Comparison of ENCODE assay signal across 22 mouse cellular contexts in genomic region chr17:35727471-35728205, GRCm38 (mm10). TPM values are rescaled to one million over a fixed set of nuclear protein-coding genes. Genes with fewer than 3 reads are reported as not detected.
DNase-seq lines count a peak whose midpoint lies in the region; ATAC-seq and TF ChIP-seq lines count a peak whose summit lies in the region.
"Had no signal": no experiment of that assay in that cellular context is flagged by ENCODE, and none has a peak within 500 bp of the region (broad histone marks: within the 10 kb centered on the region; RNA-seq: fewer than 3 reads in every experiment).

No protein-coding gene starts in this region.

- peaks cover 4% of the 10 kb centered on the region; the same call in 1 of the 2 replicates for H3K27me3 ChIP-seq in forebrain, embryonic 13.5 days
- no peaks in the 10 kb centered on the region for H3K27me3 ChIP-seq in forebrain, embryonic 15.5 days
- no peaks in the 10 kb centered on the region; the same call in 1 of the 2 replicates for H3K27me3 ChIP-seq in spleen, adult 2 months (ENCODE audit: control insufficient read depth, insufficient read depth, low read length)
- H3K27me3 ChIP-seq in midbrain, embryonic 15.5 days (replicated peaks) = peaks cover 6% of the 10 kb centered on the region; the same call in 1 of the 2 replicates

- no peak overlapping the region for H3K4me2 ChIP-seq in forebrain, embryonic 13.5 days
- no peak overlapping the region for H3K4me2 ChIP-seq in forebrain, embryonic 15.5 days (replicated peaks)
- no peak overlapping the region for H3K4me2 ChIP-seq in midbrain, embryonic 15.5 days
- H3K4me2 ChIP-seq: embryonic facial prominence, embryonic 13.5 days; forebrain, embryonic 12.5 days; hindbrain, embryonic 13.5 days had no signal

- no peak for TF ChIP-seq POLR2A in spleen, adult 2 months (IDR thresholded peaks at IDR 0.05; ENCODE audit: low read depth, low read length)

- no peaks in the 10 kb centered on the region for H3K9me3 ChIP-seq in forebrain, embryonic 13.5 days (replicated peaks)
- H3K9me3 ChIP-seq in forebrain, embryonic 15.5 days = no peaks in the 10 kb centered on the region
- H3K9me3 ChIP-seq in midbrain, embryonic 15.5 days = no peaks in the 10 kb centered on the region
- H3K9me3 ChIP-seq: embryonic facial prominence, embryonic 13.5 days; forebrain, embryonic 12.5 days; G1E; hindbrain, embryonic 13.5 days had no signal

- no peak overlapping the region for H3K4me3 ChIP-seq in forebrain, embryonic 13.5 days
- H3K4me3 ChIP-seq in forebrain, embryonic 15.5 days = no peak overlapping the region
- H3K4me3 ChIP-seq in spleen, adult 2 months (ENCODE audit: extremely low read depth, insufficient read depth, insufficient read length) = no peak overlapping the region
- no peak overlapping the region for H3K4me3 ChIP-seq in midbrain, embryonic 15.5 days
- H3K4me3 ChIP-seq: embryonic facial prominence, embryonic 13.5 days; forebrain, embryonic 12.5 days; heart, adult 2 months; hindbrain, embryonic 13.5 days had no signal

- TF ChIP-seq CTCF in spleen, adult 2 months (IDR thresholded peaks at IDR 0.05; ENCODE audit: extremely low read depth, insufficient read depth, insufficient read length, insufficient replicate concordance) = no peak

- H3K9ac ChIP-seq in forebrain, embryonic 13.5 days = 0 out of 2 replicates have a peak overlapping the region, but pooled peaks have one; percentile 3
- H3K9ac ChIP-seq in forebrain, embryonic 15.5 days (replicated peaks) = no peak overlapping the region
- no peak overlapping the region for H3K9ac ChIP-seq in midbrain, embryonic 15.5 days
- H3K9ac ChIP-seq: embryonic facial prominence, embryonic 13.5 days; forebrain, embryonic 12.5 days had no signal

- WGBS in forebrain, embryonic 13.5 days = 35% methylated on average over 10 of the region's 10 CpGs
- WGBS in forebrain, embryonic 15.5 days = 37% methylated on average over 10 of the region's 10 CpGs
- 77% methylated on average over 10 of the region's 10 CpGs for WGBS in spleen, adult 2 months
- WGBS in midbrain, embryonic 15.5 days = 38% methylated on average over 10 of the region's 10 CpGs

- peaks cover 7% of the 10 kb centered on the region; the same call in 1 of the 2 replicates for H3K4me1 ChIP-seq in forebrain, embryonic 13.5 days
- H3K4me1 ChIP-seq in forebrain, embryonic 15.5 days = peaks cover 5% of the 10 kb centered on the region; the same call in 1 of the 2 replicates
- H3K4me1 ChIP-seq in spleen, adult 2 months (ENCODE audit: control insufficient read depth, insufficient read depth, insufficient read length) = no peaks in the 10 kb centered on the region; the same call in 1 of the 2 replicates
- H3K4me1 ChIP-seq in midbrain, embryonic 15.5 days = no peaks in the 10 kb centered on the region

- DNase-seq in spleen, adult 2 months (ENCODE audit: low read depth in 1 of 2, low spot score in 2 of 2) = no peak
- DNase-seq in spleen, postnatal 4 days (ENCODE audit: low spot score in 2 of 2) = no peak
- DNase-seq in adipocyte (ENCODE audit: low spot score) = peak; percentile 45
- no peak for DNase-seq in adrenal gland, postnatal 10 days
- DNase-seq: adrenal gland, postnatal 36 days; B cell, adult 2 months; cerebellum, adult 11 months; cerebellum, adult 8-10 months; cerebellum, postnatal 14 days; heart, adult 2 months; heart, postnatal 10 days; kidney, adult 11 months had no signal

- no peak overlapping the region for H3K27ac ChIP-seq in forebrain, embryonic 13.5 days
- H3K27ac ChIP-seq in forebrain, embryonic 15.5 days (replicated peaks) = no peak overlapping the region
- peak overlapping the region; percentile 4; the same call in 1 of the 2 replicates for H3K27ac ChIP-seq in spleen, adult 2 months (ENCODE audit: insufficient read depth, low read length)
- no peak overlapping the region for H3K27ac ChIP-seq in midbrain, embryonic 15.5 days
- H3K27ac ChIP-seq: embryonic facial prominence, embryonic 13.5 days; forebrain, embryonic 12.5 days; heart, adult 2 months; hindbrain, embryonic 13.5 days; hindbrain, postnatal 0 days had no signal

- no peaks in the 10 kb centered on the region for H3K36me3 ChIP-seq in forebrain, embryonic 13.5 days (ENCODE audit: poor library complexity, severe bottlenecking)
- H3K36me3 ChIP-seq in forebrain, embryonic 15.5 days = no peaks in the 10 kb centered on the region
- H3K36me3 ChIP-seq in spleen, adult 2 months (ENCODE audit: control insufficient read depth, insufficient read depth, low read length) = no peaks in the 10 kb centered on the region
- H3K36me3 ChIP-seq in midbrain, embryonic 15.5 days (replicated peaks) = no peaks in the 10 kb centered on the region
- H3K36me3 ChIP-seq: embryonic facial prominence, embryonic 13.5 days; forebrain, embryonic 12.5 days; G1E; hindbrain, embryonic 13.5 days had no signal

- ATAC-seq in forebrain, embryonic 13.5 days = no peak
- no peak for ATAC-seq in forebrain, embryonic 15.5 days (replicated peaks)
- no peak for ATAC-seq in midbrain, embryonic 15.5 days (replicated peaks)
- ATAC-seq: activated CD4-positive, CD25-positive, alpha-beta regulatory T cell, adult 4 months; hindbrain, postnatal 0 days had no signal

RNA-seq across cellular contexts. Expression of gene Ddr1, which starts 23.2 kb away (rescaled TPM):
- 153 and 169 TPM in 2 replicates for polyA plus RNA-seq in forebrain, embryonic 13.5 days (2015; fragmentation: Nextera tagmentation; extraction: Ambion mirVana)
- polyA plus RNA-seq in forebrain, embryonic 15.5 days (2015; fragmentation: Nextera tagmentation; extraction: Ambion mirVana) = 127 TPM in 2 replicates
- 27.0 and 38.7 TPM in 2 replicates for polyA plus RNA-seq in spleen, adult 2 months (2012; rRNA removed)
- total RNA-seq in adrenal gland, postnatal 10 days (2021) = 10 to 100 TPM; 33.7 to 39.6 TPM
- 107 and 118 TPM in 2 replicates for polyA plus RNA-seq in midbrain, embryonic 15.5 days (2015; fragmentation: Nextera tagmentation; extraction: Ambion mirVana)
- total RNA-seq: G1E; hematopoietic stem cell, adult 5-6 weeks had no signal

RNA-seq across cellular contexts. Expression of gene Gtf2h4, which starts 54.1 kb away (rescaled TPM):
- 36.3 and 42.6 TPM in 2 replicates for polyA plus RNA-seq in forebrain, embryonic 13.5 days (2015; fragmentation: Nextera tagmentation; extraction: Ambion mirVana)
- polyA plus RNA-seq in forebrain, embryonic 15.5 days (2015; fragmentation: Nextera tagmentation; extraction: Ambion mirVana) = 36.1 and 37.8 TPM in 2 replicates
- 21.7 and 23.5 TPM in 2 replicates for polyA plus RNA-seq in spleen, adult 2 months (2012; rRNA removed)
- total RNA-seq in adrenal gland, postnatal 10 days (2021) = 10 to 100 TPM; 27.6 to 32.2 TPM
- polyA plus RNA-seq in midbrain, embryonic 15.5 days (2015; fragmentation: Nextera tagmentation; extraction: Ambion mirVana) = 27.6 and 29.5 TPM in 2 replicates
